Mouse (Mus musculus) forebrain, embryonic 10.5 days (tissue): ENCODE data around the gene Myom1. TPM values are rescaled to one million over a fixed set of nuclear protein-coding genes. Genes with fewer than 3 reads are reported as not detected.
"Not testable (repeated sequence)": the region's sequence is repeated elsewhere in the genome, so short reads cannot be mapped to it uniquely, and the experiment has no call there.

Experiments used
- DNase-seq: peaks from one replicate; pipeline ENCODE4 v3.0.0-alpha.2; 2017; ENCODE audit warnings: low spot score; ENCODE audit errors: extremely low spot score
- H3K27ac ChIP-seq: fragments of 300-500 bp; sonication (generic); 2 replicates; pipeline ENCODE4 v1.5.1; 2016; ENCODE audit warnings: mild to moderate bottlenecking
- H3K27me3 ChIP-seq: fragments of 300-500 bp; sonication (generic); 2 replicates; pipeline ENCODE4 v1.6.1; 2016; ENCODE audit warnings: mild to moderate bottlenecking; ENCODE audit not compliant: poor library complexity, severe bottlenecking
- H3K36me3 ChIP-seq: fragments of 300-500 bp; sonication (generic); replicated peaks from 2 replicates; pipeline ENCODE4 v1.6.1; 2016; ENCODE audit warnings: mild to moderate bottlenecking, moderate library complexity
- H3K4me1 ChIP-seq: fragments of 300-500 bp; sonication (generic); 2 replicates; pipeline ENCODE4 v1.6.1; 2016
- H3K4me3 ChIP-seq: fragments of 300-500 bp; sonication (generic); 2 replicates; pipeline ENCODE4 v1.5.1; 2016; ENCODE audit warnings: mild to moderate bottlenecking, moderate library complexity
- H3K9me3 ChIP-seq: fragments of 300-500 bp; sonication (generic); 2 replicates; pipeline ENCODE4 v1.6.1; 2016; ENCODE audit warnings: mild to moderate bottlenecking, moderate library complexity
- WGBS: fragments of 180-500 bp; shearing (Covaris S2); methylation state at CpG from one replicate; pipeline ENCODE4 v1.1.7; 2016; 5-methylcytosine and 5-hydroxymethylcytosine counted together
- polyA plus RNA-seq: library from polyadenylated mRNA; unstranded; fragments of >200 nt; fragmentation: Nextera tagmentation; extraction: Ambion mirVana; gene quantifications from 2 replicates; pipeline ENCODE4 v1.2.1, GENCODE M21; 2016

Myom1 gene
- 1.6 and 2.2 TPM in 2 replicates for polyA plus RNA-seq

DNA sequence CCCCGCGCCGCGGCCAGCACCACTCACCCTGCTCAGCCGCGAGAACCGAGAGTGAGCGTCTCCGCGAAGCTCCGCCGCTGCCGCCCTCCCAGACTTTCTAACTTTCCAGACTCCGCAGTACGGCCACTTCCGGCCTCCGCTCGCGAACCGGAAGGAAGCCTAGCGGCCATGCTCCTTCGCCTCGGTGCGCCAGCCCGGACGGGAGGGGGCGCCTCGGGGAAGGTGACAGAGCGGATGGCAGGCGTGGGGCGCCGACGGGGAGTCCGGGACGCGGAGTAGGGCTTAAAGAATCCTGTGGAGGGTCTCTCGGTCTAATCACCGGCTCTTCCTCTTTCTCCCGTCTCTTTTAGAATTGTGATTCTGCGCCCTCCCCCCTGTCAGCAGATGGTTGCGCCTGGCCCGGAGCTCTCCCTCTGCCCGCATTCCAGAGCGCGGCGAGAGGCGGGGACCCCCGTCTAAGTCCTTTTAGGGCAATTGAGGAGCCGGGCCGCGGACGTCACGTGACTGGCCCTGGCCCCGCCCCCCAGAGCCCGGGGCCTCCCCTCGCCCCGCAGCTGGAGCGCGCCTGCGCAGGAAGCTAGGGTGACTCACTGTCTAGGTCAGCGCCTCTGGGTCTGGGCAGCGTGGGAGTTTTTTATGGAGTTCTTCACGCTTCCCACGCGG is at the start of gene Myom1:
TSS of gene Myom1 (plus strand) at position 553 of the 663 bp plus-strand sequence.
- Histone ChIP-seq H3K27ac (peak within 1 kb of the TSS; percentile 99), H3K36me3 (peaks cover 8% of the 10 kb centered on the region), H3K4me1 (peaks cover 43% of the 10 kb centered on the region), H3K27me3 (no peaks in the 10 kb centered on the region), H3K4me3 (peak within 1 kb of the TSS; percentile 94), H3K9me3 (no peaks in the 10 kb centered on the region)
- WGBS = under 1% methylated on average over 65 of the region's 65 CpGs
- DNase-seq = peak; percentile 96

DNA sequence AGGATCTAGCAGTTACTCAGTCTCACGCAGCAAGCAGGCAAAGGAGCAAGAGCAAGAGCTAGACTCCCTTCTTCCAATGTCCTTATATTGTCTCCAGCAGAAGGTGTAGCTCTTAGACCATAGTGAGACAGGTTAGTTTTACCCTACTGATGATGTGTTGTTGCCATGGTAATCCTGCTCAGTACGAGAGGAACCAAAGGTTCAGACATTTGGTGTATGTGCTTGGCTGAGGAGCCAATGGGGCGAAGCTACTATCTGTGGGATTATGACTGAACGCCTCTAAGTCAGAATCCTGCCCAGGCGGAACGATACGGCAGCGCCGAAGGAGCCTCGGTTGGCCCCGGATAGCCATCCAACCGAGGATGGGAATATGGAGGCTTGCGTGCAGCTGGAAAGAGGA is 38.9 kb upstream of the Myom1 start:
- H3K27me3 ChIP-seq, H3K9me3 ChIP-seq, H3K36me3 ChIP-seq, H3K27ac ChIP-seq, H3K4me3 ChIP-seq: not testable (repeated sequence)
- 76% methylated on average over 13 of the region's 13 CpGs for WGBS
- peak; percentile 52 for DNase-seq
- peaks cover 21% of the 10 kb centered on the region for H3K4me1 ChIP-seq

DNA sequence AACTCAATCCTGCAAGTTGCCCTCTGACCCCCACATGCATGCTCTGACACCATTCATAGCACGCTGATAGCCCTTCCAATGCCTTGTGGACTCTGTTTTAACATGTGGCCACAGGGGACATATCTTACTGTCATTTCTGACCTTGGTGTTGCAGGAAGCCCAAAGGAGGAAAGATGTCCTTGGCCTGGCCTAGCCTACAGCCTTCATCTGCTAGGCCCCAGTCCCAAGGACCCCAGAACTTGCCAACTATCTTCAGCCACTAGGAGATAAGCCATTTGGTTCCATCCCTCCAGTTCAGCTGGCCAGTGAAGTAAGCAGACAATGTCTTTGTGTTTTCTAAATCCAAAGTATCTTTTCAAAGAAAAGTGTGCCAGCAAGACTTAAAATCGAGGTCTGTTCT is 37.2 kb upstream of the Myom1 start:
- 82% methylated on average over 2 of the region's 2 CpGs for WGBS
- no peak overlapping the region for H3K27ac ChIP-seq
- no peak for DNase-seq
- H3K4me1 ChIP-seq = peaks cover 24% of the 10 kb centered on the region
- H3K9me3 ChIP-seq = no peaks in the 10 kb centered on the region
- H3K27me3 ChIP-seq = 0 out of 2 replicates have a peak, but pooled peaks cover 4% of the 10 kb centered on the region
- no peaks in the 10 kb centered on the region for H3K36me3 ChIP-seq
- H3K4me3 ChIP-seq = no peak overlapping the region

DNA sequence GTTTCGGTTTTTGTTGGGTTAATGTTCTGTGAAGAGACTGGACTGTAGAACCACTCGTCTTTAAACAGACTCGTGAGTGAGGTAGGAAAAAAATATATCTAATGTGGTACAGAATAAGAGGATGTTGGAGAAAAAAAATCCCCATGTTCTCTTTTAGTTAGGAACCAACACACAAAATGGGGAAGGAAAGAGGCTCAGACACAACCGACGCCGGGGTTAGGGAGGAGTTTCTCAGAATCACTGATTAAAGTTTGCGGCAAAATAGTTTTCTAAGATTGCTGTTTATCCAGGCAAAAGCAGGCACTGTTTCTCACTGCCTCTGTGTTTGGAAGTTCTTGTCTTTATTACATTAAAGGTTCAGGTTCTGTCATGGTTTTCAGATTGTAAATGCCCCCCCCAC is 36.3 kb upstream of the Myom1 start:
- no peak for DNase-seq
- WGBS = 95% methylated on average over 7 of the region's 7 CpGs
- H3K27ac ChIP-seq = no peak overlapping the region
- H3K4me1 ChIP-seq = peaks cover 24% of the 10 kb centered on the region
- H3K36me3 ChIP-seq = no peaks in the 10 kb centered on the region
- H3K27me3 ChIP-seq = 0 out of 2 replicates have a peak, but pooled peaks cover 4% of the 10 kb centered on the region
- no peak overlapping the region for H3K4me3 ChIP-seq
- H3K9me3 ChIP-seq = no peaks in the 10 kb centered on the region

DNA sequence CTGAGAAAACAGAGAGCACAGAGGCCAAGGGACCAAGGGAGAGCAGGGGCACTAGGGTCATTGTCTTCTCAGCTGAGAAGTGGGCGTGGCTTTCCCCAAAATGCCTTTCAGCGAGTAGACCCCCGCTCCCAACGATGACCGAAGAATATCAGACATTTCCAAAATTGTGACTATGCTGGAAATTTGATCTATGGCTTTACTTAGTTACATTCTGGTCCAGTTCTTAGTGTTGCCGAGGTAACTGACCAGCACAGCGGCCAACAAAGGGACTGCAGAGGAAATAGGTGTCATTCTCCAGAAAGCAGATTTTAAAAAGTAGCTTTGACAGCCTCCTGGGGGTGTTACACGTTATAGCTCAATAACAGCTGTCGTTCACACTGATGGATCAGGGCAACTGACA is 35.2 kb upstream of the Myom1 start:
- Histone ChIP-seq H3K36me3 (no peaks in the 10 kb centered on the region), H3K27me3 (0 out of 2 replicates have a peak, but pooled peaks cover 4% of the 10 kb centered on the region), H3K4me1 (peaks cover 24% of the 10 kb centered on the region), H3K27ac (no peak overlapping the region; the same call in 1 of the 2 replicates), H3K4me3 (no peak overlapping the region), H3K9me3 (no peaks in the 10 kb centered on the region)
- 46% methylated on average over 9 of the region's 9 CpGs for WGBS
- peak; percentile 21 for DNase-seq

DNA sequence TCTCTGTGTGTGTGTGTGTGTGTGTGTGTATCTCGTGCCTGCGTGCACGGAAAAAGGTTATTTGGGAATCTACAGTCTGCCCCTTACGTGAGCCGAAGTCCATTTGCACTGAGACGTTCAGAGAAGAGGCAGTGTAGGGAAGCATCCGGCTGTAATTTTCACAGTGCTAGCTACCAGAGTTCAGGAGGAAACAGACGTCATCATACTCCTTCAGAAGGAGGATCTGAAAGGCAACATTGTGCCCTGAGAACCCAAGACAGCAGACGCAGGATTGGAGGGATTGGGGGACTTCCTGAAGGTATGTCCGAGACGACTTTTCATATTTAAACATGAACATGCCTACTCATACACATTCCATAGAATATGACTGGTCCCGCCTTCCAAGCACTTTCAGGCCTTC is 34.8 kb upstream of the Myom1 start:
- Histone ChIP-seq H3K9me3 (no peaks in the 10 kb centered on the region), H3K27ac (no peak overlapping the region; the same call in 1 of the 2 replicates), H3K27me3 (0 out of 2 replicates have a peak, but pooled peaks cover 4% of the 10 kb centered on the region), H3K36me3 (no peaks in the 10 kb centered on the region; the same call in 1 of the 2 replicates), H3K4me1 (peaks cover 24% of the 10 kb centered on the region), H3K4me3 (no peak overlapping the region)
- no peak for DNase-seq
- WGBS = 68% methylated on average over 12 of the region's 12 CpGs

DNA sequence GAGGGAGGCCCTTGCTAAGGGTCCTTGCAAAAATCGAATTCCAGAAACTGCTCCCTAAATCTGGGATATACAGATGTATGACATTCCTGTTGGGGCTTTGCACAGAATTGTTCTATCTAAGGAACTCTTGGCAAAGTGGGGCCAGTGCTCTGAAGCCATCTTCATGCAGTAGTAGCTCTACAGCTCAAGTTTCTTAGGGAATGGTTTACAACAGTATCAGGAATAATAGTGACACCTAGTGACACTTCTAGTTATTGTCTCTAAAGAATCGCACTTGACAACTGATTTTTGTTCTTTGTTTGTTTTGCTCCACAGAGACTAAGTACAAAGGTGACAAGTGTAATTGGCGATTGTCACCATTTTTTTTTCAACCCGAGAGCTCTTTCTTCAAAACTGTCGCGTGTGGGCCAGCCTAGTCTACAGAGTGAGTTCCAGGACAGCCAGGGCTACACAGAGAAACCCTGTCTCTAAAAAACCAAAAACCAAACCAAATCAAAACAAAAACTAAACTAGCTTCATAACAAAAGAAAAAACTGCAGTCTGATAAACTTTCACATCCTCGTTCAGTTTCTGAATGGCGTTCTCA is 33.7 kb upstream of the Myom1 start:
- no peak for DNase-seq
- H3K27me3 ChIP-seq = 0 out of 2 replicates have a peak, but pooled peaks cover under 1% of the 10 kb centered on the region
- WGBS = 37% methylated on average over 8 of the region's 8 CpGs

DNA sequence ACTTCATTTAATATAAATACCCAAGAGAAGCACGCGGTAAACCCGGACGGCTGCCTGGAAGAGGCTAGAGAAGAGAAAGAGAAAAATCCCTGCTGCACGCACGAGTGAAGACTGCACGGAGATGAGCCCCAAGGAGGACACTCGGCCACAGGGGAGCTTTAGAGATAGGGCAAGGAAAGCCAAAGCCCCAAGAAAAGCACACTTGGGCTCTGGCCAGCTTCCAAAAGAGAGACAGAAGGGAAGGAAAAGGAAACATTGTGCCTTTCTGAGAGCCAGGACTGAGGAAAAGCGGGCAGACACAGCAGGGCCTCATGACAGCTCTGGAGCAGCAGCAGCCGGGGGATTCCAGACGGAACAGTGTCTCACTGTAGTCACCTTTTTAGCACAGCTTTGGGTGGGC is 31.2 kb upstream of the Myom1 start:
- no peaks in the 10 kb centered on the region for H3K9me3 ChIP-seq
- H3K4me1 ChIP-seq = peaks cover 24% of the 10 kb centered on the region
- H3K36me3 ChIP-seq = peaks cover 34% of the 10 kb centered on the region
- WGBS = 78% methylated on average over 11 of the region's 11 CpGs
- no peak overlapping the region for H3K4me3 ChIP-seq
- no peak overlapping the region for H3K27ac ChIP-seq
- H3K27me3 ChIP-seq = no peaks in the 10 kb centered on the region
- DNase-seq = no peak

More for the DNA sequence above, 33.7 kb upstream of the Myom1 start:
- Histone ChIP-seq H3K4me1 (peaks cover 24% of the 10 kb centered on the region), H3K4me3 (no peak overlapping the region), H3K36me3 (peaks cover 9% of the 10 kb centered on the region), H3K9me3 (no peaks in the 10 kb centered on the region), H3K27ac (no peak overlapping the region)

DNA sequence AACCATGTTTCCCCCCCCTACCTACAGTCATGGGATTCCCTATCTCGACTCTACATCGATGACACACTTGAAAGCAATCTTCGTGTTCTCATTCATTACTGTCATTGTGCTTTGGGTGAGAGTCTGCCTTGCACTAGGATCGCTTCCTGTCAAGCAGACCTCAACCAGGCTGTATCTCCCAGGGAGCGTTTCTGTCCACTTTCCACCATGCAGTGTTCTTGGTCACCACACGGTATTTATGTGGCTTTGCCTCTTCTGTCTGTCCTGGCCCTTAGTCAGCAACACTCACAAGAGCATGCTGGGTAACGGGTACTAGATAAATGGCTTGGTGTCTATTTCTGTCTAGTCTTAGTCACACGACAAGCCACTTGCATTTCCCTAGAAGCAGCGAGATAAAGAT is 29.0 kb upstream of the Myom1 start:
- Histone ChIP-seq H3K36me3 (peaks cover 42% of the 10 kb centered on the region), H3K27me3 (no peaks in the 10 kb centered on the region), H3K4me3 (no peak overlapping the region), H3K27ac (no peak overlapping the region), H3K4me1 (peaks cover 5% of the 10 kb centered on the region), H3K9me3 (no peaks in the 10 kb centered on the region)
- no peak for DNase-seq
- WGBS = 95% methylated on average over 9 of the region's 9 CpGs

DNA sequence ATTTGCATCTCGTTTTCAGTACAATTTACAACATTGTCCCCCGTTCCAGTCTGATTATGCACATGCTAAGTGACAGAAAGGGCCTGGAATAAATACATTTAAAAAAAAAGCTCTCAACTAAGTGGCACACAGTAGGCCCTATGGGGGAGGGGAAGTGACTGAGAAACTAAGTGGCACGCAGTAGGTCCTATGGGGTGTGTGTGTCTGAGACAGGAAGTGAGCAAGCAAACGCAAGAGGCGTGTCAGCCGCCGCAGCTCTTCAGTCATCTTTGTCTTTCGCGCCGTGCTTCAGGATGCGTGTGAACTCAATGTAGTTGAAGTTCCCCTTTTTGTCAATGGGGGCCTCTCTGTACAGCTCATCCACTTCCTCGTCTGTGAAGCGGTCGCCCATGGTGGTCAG is 28.4 kb upstream of the Myom1 start:
- 92% methylated on average over 14 of the region's 14 CpGs for WGBS
- H3K36me3 ChIP-seq = peaks cover 44% of the 10 kb centered on the region
- H3K4me3 ChIP-seq = not testable (repeated sequence)

DNA sequence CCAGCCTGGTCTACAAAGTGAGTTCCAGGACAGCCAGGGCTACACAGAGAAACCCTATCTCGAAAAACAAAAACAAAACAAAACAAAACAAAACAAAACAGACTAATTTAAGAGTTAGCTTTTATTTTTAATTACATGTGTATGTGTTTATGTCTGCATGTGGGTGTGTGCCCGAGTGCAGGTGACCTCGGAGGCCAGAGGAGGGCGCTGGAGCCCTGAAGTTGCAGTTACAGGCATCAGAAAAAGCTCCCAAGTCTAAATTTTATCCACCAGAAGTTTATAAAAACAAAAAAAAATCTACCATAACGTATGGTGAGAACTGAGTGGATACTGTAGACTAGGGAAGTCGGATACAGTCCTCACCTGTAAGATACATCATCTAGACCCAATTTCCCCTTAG is 24.6 kb upstream of the Myom1 start:
- WGBS = 86% methylated on average over 6 of the region's 6 CpGs
- Histone ChIP-seq H3K36me3 (peaks cover 77% of the 10 kb centered on the region), H3K27ac (no peak overlapping the region), H3K4me3 (no peak overlapping the region), H3K9me3 (no peaks in the 10 kb centered on the region), H3K4me1 (no peaks in the 10 kb centered on the region), H3K27me3 (no peaks in the 10 kb centered on the region)
- no peak for DNase-seq

More for the DNA sequence above, 28.4 kb upstream of the Myom1 start:
- not testable (repeated sequence) for DNase-seq, H3K27ac ChIP-seq, H3K9me3 ChIP-seq, H3K27me3 ChIP-seq, H3K4me1 ChIP-seq

DNA sequence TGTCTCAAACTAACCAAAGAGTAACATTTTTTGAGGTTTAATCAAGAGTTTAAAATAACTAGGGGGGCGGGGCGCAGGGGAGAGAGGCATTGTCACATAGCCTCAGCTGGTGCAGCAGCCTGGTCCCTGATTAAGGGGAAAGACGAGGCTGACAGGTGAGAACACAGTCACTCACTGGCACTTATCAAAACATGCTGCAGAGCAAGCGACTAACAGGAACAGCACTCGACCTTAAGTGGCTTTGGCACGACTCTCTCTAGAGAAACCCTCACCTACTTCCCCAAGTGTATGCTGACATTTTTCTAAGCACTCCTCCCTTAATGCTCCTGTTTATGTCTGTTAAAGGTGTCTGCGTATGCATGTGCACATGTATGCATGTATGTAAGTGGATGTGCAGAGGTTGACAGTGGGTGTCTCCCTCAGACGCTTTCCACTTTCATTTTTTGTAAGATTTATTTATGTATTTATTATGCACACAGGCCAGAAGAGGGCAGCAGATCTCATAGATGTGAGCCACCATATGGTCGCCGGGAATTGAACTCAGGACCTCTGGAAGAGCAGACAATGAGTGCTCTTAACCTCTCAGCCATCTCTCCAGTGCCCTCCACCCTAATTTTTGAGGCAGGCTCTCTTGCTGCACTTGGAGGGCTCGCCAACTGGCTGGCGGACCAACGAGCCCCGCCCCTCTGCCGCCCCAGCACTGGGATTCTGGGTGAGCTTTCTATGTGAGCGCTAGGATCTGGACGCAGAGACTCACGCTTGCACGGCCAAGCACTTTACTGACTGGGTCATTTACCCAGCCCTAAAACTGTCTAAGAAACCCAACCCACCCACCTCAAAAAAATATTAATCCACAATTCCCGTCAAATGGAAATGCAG is 22.8 kb upstream of the Myom1 start:
- H3K4me3 ChIP-seq = no peak overlapping the region
- H3K9me3 ChIP-seq = no peaks in the 10 kb centered on the region
- 93% methylated on average over 20 of the region's 20 CpGs for WGBS
- DNase-seq = no peak
- H3K4me1 ChIP-seq = no peaks in the 10 kb centered on the region
- no peaks in the 10 kb centered on the region for H3K27me3 ChIP-seq
- peaks cover 71% of the 10 kb centered on the region for H3K36me3 ChIP-seq
- H3K27ac ChIP-seq = no peak overlapping the region
